Mouse (Mus musculus) cerebellum, adult (tissue): ENCODE measurements around the gene Omt2b.
"Not testable (repeated sequence)": the region's sequence is repeated elsewhere in the genome, so short reads cannot be mapped to it uniquely, and the experiment has no call there.

Experiments used
- ATAC-seq: cut with Nextera tagmentation; 2 replicates; pipeline ENCODE4 v1.9.2; 2017; ENCODE audit warnings: mild to moderate bottlenecking, moderate library complexity, mixed read lengths; ENCODE audit not compliant: insufficient number of reproducible peaks, low FRiP score, low TSS enrichment

Gene Omt2b

DNA sequence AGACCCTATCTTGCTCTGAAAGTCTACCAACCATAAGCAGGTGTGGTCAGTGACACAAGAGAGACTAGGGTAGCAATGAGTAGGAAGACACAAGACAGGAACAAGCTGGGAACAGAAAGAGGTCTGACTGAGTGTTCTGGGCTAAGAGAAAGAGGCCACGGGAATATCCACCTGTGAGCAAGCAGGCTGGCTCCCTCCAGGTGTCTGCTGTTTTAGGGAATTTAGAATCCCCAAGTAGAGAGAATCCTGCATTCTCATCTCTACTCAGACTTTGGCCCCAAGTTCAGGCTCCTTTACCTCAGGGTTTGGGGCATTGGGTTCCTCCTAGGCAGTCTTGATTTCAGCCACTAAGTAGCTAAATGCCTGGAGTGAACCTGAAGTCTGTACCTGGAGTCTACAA is at the start of gene Omt2b:
Gene Omt2b (plus strand): TSS at position 301 of the 400 bp plus-strand sequence.
- not testable (repeated sequence) for ATAC-seq

DNA sequence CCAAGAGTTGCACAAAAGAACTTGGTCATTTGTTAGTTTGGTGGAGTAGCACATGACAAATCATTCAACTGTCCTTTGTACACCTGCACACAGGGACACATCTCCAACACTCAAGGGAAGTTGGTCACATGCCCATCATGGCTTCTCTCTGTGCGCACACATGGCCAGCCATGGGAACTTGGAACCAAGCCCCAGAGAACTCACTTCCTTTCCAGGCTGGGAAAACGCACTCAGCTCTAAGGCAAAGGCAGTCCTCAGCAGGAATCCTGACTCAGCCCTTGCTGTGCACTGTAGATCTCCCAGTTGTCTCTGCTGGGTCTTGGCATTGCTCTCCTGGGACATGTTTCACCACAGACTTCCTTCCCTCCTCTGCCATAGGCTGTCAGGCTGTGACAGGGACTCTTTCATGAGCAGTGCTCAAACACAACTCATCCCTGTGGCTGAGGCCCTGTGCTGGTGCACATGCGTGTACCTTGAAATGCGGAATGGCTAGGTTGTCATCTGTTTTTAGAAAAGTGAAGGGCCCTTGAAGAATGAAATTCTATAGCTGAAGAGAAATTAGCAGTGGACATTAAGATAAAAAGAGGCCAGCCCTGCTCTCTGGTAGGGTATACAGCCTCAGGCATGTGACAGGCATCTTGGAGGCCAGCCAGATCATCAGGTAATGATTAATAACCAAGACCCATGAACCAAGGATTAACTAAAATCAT is 45.2 kb upstream of the Omt2b start:
- ATAC-seq: not testable (repeated sequence)

DNA sequence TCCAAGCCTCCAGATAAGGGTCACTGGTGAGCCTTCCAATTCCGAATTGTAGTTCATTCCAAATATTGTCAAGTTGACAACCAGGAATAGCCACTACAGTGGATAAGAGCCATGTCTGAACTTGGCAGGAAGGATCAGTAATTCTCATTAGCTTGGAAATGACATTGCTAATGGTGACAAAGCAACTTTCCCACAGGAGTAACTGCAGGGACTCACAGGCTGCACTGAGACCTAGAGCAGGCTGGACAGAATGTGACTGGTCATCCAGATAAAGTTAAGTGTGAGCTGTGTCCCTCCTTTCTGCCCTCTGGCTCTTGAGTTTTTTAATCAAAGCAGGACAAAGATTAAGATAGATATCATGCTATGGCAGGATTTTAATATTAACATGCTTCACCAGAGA is 38.3 kb upstream of the Omt2b start:
- not testable (repeated sequence) for ATAC-seq

DNA sequence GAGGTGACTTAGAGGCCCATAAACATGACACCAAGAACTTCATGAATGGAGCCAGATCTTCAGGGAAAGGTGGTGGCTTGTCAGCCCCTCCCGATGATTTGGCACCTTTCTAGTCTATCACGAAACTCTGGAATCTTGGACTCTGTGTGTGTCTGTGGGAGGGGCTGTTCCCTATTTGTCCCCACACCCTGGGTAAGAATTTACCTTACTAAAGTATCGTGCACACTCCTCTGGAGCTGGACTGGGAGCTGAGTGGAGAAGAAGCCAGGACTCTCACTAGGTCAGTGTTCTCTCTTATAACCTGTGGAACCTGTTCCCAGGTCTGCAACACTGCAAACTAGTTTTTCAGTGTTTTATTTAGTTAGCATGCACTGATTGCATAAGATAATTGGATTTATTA is 37.7 kb upstream of the Omt2b start, which contains the start of gene Gm10639:
Gene Gm10639 (plus strand): TSS at position 201 of the 400 bp plus-strand sequence.
- ATAC-seq: not testable (repeated sequence)

DNA sequence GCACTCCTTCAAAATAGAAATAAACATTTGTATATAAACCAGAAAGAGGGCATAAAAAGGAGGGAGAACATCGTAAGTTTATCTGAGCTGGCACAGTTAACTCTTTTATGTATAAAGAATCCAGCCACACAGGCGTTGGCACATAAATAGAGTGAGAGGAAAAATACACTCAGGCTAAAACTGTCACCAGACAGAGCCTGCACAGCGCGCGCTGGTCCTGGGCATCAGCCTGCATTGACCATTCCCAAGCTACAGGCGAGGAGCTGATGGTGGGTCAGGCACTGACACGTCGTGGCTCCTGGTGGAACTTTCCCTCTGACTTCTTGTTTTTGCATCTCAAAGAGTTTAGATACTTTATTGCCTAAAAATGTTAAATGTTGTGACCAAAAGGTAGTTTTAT is 34.9 kb upstream of the Omt2b start:
- not testable (repeated sequence) for ATAC-seq

DNA sequence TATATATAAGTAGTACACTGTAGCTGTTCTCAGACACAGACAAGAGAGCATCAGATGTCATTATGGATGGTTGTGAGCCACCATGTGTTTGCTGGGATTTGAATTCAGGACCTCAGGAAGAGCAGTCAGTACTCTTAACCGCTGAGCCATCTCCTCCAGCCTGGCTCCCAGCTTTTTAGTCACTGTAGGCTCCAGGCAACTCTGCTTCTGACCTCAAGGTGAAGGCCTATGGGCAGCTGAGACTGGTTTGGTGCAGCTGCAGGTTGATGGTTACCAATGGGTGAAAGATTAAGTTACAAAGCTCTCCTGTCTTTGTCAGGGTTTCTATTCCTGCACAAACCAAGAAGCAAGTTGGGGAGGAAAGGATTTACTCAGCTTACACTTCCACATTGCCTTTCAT is 33.7 kb upstream of the Omt2b start:
- not testable (repeated sequence) for ATAC-seq

DNA sequence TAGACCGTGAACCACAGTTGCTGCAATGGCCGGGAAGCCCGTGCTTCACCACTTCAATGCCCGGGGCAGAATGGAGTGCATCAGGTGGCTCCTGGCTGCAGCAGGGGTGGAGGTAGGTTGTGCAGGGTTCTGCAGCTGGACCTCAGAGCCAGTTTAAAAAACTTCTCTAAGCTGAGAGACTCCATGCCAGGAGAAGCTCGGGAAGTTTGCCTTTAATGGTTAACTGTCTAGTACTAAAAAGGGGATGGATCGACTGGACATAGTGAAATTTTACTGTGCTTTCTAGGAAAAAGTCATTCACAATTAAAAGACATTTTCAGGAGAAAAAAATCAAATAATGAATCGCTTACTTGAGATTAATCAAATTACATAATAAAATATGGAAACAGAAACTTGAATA is 32.6 kb upstream of the Omt2b start:
- not testable (repeated sequence) for ATAC-seq

DNA sequence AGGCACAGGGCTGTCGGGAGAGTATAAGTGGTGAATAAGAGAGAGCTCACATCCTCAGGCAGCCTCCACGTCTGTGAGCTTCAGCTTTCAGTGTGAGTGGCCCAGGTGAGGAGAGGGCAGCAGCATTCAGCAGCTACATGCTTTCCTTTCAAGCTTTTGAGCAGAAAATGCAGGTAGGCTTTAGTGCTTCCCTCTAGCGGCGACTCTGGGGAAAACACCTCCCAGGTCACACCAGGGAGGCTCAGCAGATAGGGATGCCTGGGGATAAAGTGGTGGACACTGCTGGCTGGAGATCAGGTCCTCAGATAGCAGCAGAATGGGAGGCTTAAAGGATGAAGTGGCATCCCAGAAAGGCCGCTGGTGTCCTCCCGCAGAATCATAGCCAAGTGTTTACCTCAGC is 31.3 kb upstream of the Omt2b start:
- ATAC-seq: peak; percentile 31; the same call in 1 of the 2 replicates

DNA sequence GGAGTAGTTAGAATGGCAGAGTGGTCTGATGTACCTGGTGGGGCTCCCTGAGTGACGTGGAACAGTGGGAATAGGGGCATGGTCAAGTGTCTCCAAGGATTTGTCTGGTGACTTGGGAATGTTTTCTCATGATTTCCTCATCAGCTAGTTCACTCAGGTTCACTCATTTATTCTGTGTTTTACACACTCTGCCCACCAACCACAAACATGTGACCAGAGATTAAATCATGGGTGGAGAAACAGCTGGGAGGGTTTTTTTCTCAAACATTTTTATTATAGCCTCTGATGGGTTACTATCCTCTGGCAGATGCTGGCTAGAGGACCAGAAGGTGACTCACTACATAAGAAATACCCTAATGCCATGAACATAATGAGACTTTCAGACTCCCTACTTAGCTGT is 29.2 kb upstream of the Omt2b start:
- no peak for ATAC-seq

DNA sequence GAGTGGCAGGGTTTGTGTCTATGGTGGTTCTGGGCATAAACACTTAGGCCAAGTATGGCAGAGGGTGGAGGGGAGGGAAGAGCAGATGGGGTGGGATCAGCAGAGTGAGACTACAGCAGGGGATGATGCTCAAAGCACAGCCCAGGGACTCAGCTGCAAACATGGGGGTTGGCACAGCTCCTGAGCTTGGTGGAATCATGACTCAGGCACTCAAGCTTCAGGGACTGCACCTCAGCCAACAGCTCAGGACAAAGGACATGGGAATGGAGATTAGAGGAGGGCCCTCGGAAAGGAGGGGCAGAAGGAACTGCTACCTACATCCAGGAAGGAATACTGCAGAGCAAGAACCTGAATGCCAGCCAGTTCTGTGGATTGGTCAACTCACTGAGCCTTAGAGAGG is 28.2 kb upstream of the Omt2b start:
- not testable (repeated sequence) for ATAC-seq

DNA sequence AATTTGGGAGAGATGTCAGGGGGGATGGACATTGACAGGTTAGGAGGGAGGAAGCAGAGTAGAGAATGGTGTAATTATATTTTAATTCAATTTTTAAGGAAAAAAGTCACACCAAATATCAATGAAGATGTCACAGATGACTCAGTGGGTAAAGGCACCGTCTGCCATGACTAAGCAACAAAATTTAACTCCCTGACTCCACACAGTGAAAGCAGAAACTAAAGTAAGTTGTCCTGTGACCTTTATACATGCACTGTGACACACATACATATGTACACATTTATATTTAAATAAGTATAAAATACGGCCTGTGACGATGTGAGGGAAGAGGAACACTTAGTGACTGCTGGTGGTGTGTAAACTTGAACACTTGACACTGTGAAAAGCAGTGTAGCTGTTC is 19.3 kb upstream of the Omt2b start:
- not testable (repeated sequence) for ATAC-seq

DNA sequence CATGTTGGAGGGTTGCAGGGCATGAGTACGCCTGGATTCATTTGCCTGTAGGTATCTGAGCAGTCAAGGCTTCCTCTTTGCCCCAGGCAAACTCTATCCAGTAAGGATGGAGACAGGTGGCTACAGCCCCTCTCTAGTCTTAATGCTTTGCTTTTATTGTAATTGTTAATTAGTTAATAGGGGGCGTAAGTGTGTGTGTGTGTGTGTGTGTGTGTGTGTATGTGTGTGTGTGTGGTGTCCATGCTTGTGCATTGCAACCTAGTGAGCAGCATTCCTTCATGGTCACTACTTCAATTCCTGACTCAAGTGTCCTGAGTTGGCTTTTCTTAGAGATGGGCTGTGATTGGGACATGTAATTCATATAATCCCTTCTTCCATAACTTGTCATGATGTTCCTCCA is 12.7 kb upstream of the Omt2b start, which contains the start of gene Omt2a:
Gene Omt2a (minus strand): TSS at position 101 of the 400 bp plus-strand sequence.
- no peak for ATAC-seq

DNA sequence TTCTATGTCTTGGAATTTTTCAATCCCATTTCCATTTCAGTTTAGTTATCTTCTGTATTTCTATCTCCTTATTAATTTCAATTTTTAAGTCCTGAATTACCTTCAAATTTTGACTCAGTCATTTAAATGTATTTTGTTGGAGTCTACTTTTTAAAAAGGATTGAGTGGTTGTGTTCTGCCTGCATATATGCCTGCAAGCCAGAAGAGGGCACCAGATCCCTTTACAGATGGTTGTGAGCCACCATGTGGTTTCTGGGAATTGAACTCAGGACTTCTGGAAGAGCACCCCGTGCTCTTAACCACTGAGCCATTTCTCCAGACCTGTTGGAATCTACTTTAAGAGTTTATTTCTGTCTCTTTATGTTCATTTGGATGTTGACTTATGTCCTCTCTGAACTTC is 7.9 kb upstream of the Omt2b start:
- ATAC-seq: no peak

DNA sequence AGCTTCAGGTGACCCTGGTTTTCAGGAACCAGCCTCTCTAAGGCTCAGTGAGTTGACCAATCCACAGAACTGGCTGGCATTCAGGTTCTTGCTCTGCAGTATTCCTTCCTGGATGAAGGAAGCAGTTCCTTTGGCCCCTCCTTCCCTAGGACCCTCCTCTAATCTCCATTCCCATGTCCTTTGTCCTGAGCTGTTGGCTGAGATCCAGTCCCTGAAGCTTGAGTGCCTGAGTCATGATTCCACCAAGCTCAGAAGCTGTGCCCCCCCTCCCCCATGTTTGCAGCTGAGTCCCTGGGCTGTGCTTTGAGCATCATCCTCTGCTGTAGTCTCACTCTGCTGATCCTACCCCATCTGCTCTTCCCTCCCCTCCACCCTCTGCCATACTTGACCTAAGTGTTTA is 9.7 kb downstream of the Omt2b start:
- not testable (repeated sequence) for ATAC-seq

DNA sequence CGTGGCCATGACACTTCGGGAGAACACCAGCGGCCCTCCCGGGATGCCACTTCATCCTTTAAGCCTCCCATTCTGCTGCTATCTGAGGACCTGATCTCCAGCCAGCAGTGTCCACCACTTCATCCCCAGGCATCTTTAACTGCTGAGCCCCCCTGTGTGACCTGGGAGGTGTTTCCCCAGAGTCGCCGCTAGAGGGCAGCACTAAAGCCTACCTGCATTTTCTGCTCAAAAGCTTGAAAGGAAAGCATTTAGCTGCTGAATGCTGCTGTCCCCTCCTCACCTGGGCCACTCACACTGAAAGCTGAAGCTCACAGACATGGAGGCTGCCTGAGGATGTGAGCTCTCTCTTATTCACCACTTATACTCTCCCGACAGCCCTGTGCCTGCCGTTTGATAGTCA is 12.9 kb downstream of the Omt2b start:
- peak; percentile 40 for ATAC-seq

DNA sequence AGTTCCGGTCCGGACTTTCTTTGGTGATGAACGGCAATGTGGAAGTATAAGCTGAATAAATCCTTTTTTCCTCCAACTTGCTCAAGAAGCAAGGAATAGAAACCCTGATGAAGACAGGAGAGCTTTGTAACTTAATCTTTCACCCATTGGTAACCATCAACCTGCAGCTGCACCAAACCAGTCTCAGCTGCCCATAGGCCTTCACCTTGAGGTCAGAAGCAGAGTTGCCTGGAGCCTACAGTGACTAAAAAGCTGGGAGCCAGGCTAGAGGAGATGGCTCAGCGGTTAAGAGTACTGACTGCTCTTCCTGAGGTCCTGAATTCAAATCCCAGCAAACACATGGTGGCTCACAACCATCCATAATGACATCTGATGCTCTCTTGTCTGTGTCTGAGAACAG is 15.1 kb downstream of the Omt2b start:
- not testable (repeated sequence) for ATAC-seq

DNA sequence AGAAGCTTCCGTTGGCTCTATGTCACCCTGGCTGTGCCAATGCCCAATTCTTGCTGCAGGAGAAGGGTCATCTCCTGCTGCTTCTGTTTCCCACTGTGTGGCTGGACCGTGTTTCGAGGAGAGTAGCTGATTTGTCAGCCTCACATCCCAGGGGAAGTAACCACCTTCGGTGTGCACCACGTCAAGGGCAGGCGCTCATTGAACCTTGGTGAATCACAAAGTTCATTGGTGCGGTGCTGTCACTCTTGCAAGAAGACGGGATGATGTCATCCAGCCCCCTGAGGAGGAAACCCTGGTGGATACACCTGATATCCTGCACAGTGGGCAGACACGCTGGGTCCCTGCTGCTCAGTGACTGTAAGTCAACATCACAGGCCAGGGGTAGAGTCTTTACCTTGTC is 15.7 kb downstream of the Omt2b start:
- ATAC-seq: not testable (repeated sequence)

DNA sequence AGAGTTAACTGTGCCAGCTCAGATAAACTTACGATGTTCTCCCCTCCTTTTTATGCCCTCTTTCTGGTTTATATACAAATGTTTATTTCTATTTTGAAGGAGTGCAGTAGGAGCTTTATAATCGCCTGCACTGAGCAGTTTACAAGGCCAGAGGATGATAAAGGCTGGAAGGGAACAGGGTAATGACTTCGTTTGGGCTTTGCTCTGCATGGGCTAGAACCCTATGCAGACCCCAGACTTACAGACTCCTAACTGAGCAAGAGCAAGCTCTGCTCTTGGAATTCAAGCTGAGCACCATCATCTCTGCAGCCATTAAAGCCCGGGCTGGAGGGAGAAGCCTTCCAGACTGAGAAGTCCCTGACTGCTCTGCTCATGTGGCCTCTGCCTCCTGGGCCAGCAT is 17.8 kb downstream of the Omt2b start:
- not testable (repeated sequence) for ATAC-seq

DNA sequence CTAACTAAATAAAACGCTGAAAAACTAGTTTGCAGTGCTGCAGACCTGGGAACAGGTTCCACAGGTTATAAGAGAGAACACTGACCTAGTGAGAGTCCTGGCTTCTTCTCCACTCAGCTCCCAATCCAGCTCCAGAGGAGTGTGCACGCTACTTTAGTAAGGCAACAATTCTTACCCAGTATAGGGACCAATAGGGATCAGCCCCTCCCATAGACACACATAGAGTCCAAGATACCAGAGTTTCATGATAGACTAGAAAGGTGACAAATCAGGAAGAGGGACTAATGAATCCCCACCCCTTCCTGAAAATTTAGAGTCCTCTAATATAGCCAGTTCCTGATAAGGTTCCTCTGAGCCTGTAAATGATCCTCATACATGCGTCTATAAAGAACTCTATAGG is 19.6 kb downstream of the Omt2b start:
- ATAC-seq: no peak

DNA sequence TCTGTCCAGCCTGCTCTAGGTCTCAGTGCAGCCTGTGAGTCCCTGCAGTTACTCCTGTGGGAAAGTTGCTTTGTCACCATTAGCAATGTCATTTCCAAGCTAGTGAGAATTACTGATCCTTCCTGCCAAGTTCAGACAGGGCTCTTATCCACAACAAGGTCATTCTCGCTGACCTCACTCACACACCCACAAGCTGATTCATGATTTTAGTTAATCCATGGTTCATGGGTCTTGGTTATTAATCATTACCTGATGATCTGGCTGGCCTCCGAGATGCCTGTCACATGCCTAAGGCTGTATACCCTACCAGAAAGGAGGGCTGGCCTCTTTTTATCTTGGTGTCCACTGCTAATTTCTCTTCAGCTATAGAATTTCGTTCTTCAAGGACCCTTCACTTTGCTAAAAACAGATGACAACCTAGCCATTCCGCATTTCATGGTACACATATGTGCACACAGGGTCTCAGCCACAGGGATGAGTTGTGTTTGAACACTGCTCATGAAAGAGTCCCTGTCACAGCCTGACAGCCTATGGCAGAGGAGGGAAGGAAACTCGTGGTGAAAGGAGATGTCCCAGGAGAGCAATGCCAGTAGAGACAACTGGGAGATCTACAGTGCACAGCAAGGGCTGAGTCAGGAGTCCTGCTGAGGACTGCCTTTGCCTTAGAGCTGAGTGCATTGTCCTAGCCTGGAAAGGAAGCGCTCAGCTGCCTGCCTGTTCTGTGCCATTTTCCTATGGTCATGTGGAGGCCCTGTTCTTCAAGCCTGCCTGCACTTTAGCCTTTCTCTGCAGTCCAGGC is 21.0 kb downstream of the Omt2b start:
- not testable (repeated sequence) for ATAC-seq

DNA sequence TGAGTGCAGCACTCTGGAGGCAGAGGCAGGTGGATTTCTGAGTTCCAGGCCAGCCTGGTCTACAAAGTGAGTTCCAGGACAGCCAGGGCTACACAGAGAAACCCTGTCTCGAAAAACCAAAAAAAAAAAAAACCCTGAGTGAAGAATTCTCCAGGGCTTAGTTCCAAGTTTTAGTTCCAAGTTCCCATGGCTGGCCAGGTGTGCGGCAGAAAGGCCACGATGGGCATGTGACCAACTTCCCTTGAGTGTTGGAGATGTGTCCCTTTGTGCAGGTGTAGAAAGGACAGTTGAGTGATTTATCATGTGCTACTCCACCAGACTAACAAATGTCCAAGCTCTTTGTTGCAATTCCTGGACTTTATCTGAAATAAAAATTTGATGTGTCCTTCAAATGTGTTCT is 21.8 kb downstream of the Omt2b start:
- not testable (repeated sequence) for ATAC-seq
